Mouse (Mus musculus) embryonic facial prominence, embryonic 10.5 days (tissue): ENCODE measurements at regions not wholly inside any gene's neighbourhood (a gene's known extent, or its start where the extent isn't known, plus 50 kb on each side); places are given as distances from the start of the nearest gene placed in this dataset.

Experiments used
- DNase-seq: peaks from one replicate; pipeline ENCODE4 v3.0.0-alpha.2; 2017; ENCODE audit warnings: low spot score
- H3K27ac ChIP-seq: fragments of 300-500 bp; sonication (generic); replicated peaks from 2 replicates; pipeline ENCODE4 v1.5.1; 2016; ENCODE audit warnings: mild to moderate bottlenecking
- H3K27me3 ChIP-seq: fragments of 300-500 bp; sonication (generic); replicated peaks from 2 replicates; pipeline ENCODE4 v1.6.1; 2016; ENCODE audit warnings: low read depth, mild to moderate bottlenecking; ENCODE audit not compliant: poor library complexity, severe bottlenecking
- H3K36me3 ChIP-seq: fragments of 300-500 bp; sonication (generic); replicated peaks from 2 replicates; pipeline ENCODE4 v1.6.1; 2016; ENCODE audit warnings: mild to moderate bottlenecking, moderate library complexity
- H3K4me1 ChIP-seq: fragments of 300-500 bp; sonication (generic); 2 replicates; pipeline ENCODE4 v1.6.1; 2016
- H3K4me3 ChIP-seq: fragments of 300-500 bp; sonication (generic); 2 replicates; pipeline ENCODE4 v1.5.1; 2016; ENCODE audit warnings: mild to moderate bottlenecking, moderate library complexity
- H3K9me3 ChIP-seq: fragments of 300-500 bp; sonication (generic); 2 replicates; pipeline ENCODE4 v1.6.1; 2016; ENCODE audit warnings: mild to moderate bottlenecking
- WGBS: fragments of 180-500 bp; shearing (Covaris S2); methylation state at CpG from one replicate; pipeline ENCODE4 v1.1.7; 2016; 5-methylcytosine and 5-hydroxymethylcytosine counted together

DNA sequence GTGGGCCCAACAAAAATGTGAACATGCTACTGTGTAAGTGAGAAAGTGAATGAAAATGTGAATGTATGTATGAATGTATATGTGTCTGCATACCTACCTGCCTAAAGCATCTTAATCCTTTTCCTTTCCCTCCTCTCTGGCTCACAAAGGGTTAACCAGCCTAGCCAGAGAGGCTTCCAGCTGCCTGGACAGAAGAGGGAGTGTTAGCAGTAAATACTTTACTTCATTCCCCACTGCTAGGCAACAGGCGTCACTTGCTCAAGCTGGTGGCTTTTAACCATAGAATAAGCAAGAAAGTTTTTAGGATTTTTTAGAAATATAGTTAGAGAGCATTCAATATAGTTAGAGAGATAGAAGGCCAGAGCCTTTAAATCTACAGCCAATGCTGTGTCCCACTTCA is 363.6 kb downstream of the Rps24 start:
- Histone ChIP-seq H3K36me3 (no peaks in the 10 kb centered on the region), H3K4me3 (no peak overlapping the region), H3K4me1 (peaks cover 16% of the 10 kb centered on the region), H3K27ac (no peak overlapping the region), H3K9me3 (no peaks in the 10 kb centered on the region), H3K27me3 (no peaks in the 10 kb centered on the region)
- 11% methylated on average over 1 of the region's 1 CpGs for WGBS
- no peak for DNase-seq

DNA sequence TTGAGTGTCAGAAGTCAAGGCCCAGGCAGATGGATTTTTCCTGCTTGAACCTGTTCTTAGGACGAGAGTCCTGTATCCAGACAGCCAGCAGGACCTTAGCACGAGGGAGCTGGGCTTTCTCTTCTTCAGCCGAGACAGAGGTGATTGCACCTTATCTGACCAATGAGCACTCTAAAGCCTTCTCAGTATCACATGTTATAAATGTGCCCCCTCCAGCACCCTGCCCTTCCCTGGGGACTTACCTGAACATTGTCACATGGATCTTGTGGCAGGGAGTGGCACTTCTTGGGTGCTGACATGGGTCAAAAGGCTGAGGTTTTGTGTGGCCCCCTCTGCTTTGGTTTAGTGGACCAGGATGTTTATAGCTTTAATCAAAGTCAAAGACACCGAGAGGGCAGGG is 367.5 kb downstream of the Rps24 start:
- peaks cover 16% of the 10 kb centered on the region for H3K4me1 ChIP-seq
- no peak overlapping the region for H3K27ac ChIP-seq
- no peak for DNase-seq
- H3K27me3 ChIP-seq: no peaks in the 10 kb centered on the region
- H3K4me3 ChIP-seq: no peak overlapping the region
- H3K36me3 ChIP-seq: no peaks in the 10 kb centered on the region
- WGBS: 74% methylated on average over 4 of the region's 4 CpGs
- H3K9me3 ChIP-seq: no peaks in the 10 kb centered on the region

DNA sequence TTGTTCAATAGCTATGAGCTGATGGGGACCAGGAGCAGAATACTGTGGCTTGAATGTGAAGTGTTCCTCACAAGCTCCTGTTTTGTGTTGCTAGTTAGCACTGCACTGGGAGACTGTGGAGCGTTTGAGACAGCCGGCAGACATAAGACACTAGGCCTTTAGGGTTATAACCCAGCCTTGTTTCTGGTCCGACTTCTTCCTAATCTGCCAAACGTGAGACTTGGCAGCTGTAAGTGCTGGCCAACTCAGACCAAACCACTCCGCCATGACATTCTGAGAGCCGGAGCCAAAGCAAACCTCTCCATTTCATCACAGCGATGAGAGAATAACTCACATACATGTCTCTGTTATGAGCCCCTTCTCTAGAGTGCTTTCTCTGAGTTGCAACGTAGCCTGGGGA is 375.2 kb downstream of the Rps24 start:
- Histone ChIP-seq H3K4me1 (peaks cover 18% of the 10 kb centered on the region; the same call in 1 of the 2 replicates), H3K9me3 (no peaks in the 10 kb centered on the region), H3K4me3 (no peak overlapping the region), H3K36me3 (no peaks in the 10 kb centered on the region), H3K27me3 (peaks cover 12% of the 10 kb centered on the region; the same call in 1 of the 2 replicates), H3K27ac (no peak overlapping the region)
- no peak for DNase-seq
- WGBS: 86% methylated on average over 8 of the region's 8 CpGs

DNA sequence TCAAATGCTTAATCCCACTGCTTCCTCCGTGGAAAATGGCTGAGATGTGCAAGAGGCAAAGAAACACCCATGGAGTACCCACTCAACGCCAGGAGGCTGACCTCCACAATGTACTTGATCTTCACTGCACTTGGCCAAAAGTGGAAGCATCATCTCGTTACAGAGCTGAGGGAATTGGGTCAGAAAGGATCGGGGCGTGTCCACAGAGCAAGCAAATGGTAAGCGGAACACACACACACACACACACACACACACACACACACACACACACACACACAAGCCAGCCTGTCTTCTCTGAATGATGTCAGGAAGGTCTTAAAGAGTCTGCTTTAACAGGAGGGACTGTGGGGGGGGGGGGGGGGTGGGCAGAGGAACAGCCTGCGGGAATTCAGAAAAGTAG is 375.7 kb downstream of the Rps24 start:
- Histone ChIP-seq H3K4me1 (peaks cover 18% of the 10 kb centered on the region; the same call in 1 of the 2 replicates), H3K9me3 (no peaks in the 10 kb centered on the region), H3K36me3 (no peaks in the 10 kb centered on the region), H3K27ac (no peak overlapping the region; the same call in 1 of the 2 replicates), H3K4me3 (no peak overlapping the region), H3K27me3 (peaks cover 12% of the 10 kb centered on the region; the same call in 1 of the 2 replicates)
- 87% methylated on average over 7 of the region's 7 CpGs for WGBS
- DNase-seq: no peak

DNA sequence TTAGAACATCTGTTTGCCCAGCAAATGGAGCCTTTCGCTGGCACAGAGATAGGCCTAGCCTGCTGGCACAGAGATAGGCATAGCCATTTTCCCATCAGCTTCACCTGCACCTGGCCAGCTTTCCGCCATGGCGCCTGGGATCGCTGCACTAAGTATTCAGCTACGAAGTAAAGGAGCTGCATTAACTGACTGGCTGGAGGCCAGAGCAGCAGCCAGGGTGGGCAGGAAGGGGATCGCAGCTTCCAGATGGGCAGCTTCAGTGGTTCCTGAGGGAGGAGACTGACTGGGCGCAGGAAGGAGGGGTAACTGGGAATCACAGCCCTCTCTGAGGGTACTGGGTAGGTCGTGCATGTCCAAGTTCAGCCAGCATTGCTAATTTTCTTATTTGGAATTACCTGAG is 376.2 kb downstream of the Rps24 start:
- no peak for DNase-seq
- H3K27me3 ChIP-seq: peaks cover 12% of the 10 kb centered on the region; the same call in 1 of the 2 replicates
- no peak overlapping the region; the same call in 1 of the 2 replicates for H3K27ac ChIP-seq

DNA sequence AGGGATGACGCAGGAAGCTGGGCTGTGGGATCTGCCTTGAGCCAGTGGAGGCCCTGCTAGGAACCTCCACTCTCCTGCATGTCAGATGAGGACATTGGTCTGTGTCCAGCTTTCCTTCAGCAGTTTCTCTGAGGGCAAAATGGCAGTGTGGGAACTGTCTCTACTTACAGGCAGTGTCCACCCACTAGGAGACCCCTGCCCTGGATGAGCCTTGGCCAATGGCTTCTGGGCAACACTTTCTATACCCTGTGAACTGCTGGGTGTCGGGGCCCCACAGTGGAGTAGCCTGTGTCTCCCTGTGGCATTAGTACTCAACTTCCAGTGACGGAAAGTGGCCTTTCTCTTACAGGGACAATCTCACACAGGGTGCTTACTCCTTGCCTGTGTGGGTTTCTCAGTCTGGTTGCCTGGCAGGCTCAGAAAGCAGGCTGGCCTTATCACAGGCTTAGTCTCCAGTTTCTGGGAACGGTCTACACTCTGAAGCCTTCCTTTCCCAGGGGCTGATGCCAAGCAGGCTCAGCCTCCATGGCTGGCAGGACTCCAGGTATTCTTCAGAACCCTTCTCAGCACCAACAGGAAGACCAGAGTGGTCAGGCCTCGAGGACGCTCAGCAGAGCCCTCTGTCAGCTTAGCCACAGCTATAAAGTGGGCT is 378.8 kb downstream of the Rps24 start:
- no peak for DNase-seq
- Histone ChIP-seq H3K9me3 (no peaks in the 10 kb centered on the region), H3K27ac (peak overlapping the region; percentile 1; the same call in 1 of the 2 replicates), H3K36me3 (no peaks in the 10 kb centered on the region), H3K27me3 (peaks cover 6% of the 10 kb centered on the region; the same call in 1 of the 2 replicates), H3K4me1 (peaks cover 20% of the 10 kb centered on the region; the same call in 1 of the 2 replicates), H3K4me3 (no peak overlapping the region)
- 87% methylated on average over 6 of the region's 6 CpGs for WGBS

More for the DNA sequence above, 376.2 kb downstream of the Rps24 start:
- Histone ChIP-seq H3K36me3 (no peaks in the 10 kb centered on the region), H3K9me3 (no peaks in the 10 kb centered on the region), H3K4me1 (peaks cover 18% of the 10 kb centered on the region; the same call in 1 of the 2 replicates), H3K4me3 (no peak overlapping the region)
- 79% methylated on average over 8 of the region's 8 CpGs for WGBS

DNA sequence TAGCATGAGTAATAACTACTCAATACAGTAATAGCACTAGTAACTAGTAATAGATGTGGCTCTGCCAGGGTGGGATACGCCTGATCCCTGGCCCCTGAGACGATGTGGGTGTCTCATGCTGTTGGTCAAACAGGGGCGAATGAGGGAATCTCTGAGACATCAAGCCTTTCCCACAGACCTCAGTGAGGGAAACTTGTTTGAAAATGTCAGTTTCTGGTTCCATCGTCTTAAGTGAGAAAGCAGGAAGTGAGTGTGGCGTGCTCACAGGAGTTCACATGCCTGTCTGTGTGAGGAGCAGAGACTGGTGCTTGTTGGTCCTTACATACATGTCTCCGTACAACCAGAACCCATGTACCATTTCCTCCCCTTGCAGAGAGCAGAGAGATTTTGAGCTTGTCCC is 380.9 kb downstream of the Rps24 start:
- no peak overlapping the region for H3K4me3 ChIP-seq
- no peaks in the 10 kb centered on the region for H3K36me3 ChIP-seq
- H3K27ac ChIP-seq: peak overlapping the region; percentile 32; the same call in 1 of the 2 replicates
- peaks cover 5% of the 10 kb centered on the region; the same call in 1 of the 2 replicates for H3K27me3 ChIP-seq
- H3K9me3 ChIP-seq: no peaks in the 10 kb centered on the region
- 87% methylated on average over 6 of the region's 6 CpGs for WGBS
- peaks cover 23% of the 10 kb centered on the region; the same call in 1 of the 2 replicates for H3K4me1 ChIP-seq
- no peak for DNase-seq

DNA sequence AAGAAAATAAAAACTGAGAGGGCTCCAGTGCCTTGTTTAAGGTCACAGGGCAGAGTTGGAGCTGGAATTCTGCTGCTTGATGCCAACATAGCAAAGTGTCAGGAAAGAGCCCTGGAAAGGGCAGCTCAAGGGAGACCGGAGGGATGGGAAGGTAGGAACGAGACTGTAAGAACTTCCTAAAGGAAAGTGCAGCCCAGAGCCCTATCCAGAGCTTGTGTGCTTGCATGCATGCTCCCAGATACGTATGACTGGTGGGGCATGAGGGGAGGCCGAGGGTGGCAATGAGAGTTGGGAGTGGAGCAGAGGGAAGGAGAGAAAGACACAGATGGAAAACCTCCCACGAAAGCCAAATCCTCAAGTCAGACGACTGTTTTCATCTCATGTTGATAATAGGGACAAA is 381.8 kb downstream of the Rps24 start:
- H3K27me3 ChIP-seq: no peaks in the 10 kb centered on the region; the same call in 1 of the 2 replicates
- 87% methylated on average over 6 of the region's 6 CpGs for WGBS
- H3K9me3 ChIP-seq: no peaks in the 10 kb centered on the region
- no peak overlapping the region for H3K27ac ChIP-seq
- no peaks in the 10 kb centered on the region for H3K36me3 ChIP-seq
- peaks cover 23% of the 10 kb centered on the region; the same call in 1 of the 2 replicates for H3K4me1 ChIP-seq
- no peak overlapping the region for H3K4me3 ChIP-seq
- DNase-seq: peak; percentile 4

DNA sequence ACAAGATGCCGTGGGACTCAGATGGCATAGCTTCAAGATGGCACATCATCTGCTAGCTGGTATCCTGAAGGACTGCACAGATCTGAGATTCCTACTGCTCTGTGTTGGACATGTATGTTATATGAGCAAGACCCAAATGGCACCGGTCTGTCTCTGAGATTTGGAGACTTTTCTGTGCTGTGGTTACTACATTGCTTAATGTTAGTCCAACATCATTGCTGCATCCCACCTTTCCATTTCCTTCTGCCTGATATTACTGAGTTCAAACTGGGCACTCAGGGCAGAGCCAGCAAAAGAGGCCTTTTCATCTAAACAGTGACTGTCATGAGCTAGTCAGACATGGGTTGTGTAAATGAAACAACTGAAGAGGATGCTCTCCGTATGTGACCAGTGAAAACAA is 383.3 kb downstream of the Rps24 start:
- Histone ChIP-seq H3K27ac (no peak overlapping the region), H3K9me3 (no peaks in the 10 kb centered on the region), H3K36me3 (no peaks in the 10 kb centered on the region), H3K4me1 (peaks cover 15% of the 10 kb centered on the region; the same call in 1 of the 2 replicates), H3K4me3 (no peak overlapping the region), H3K27me3 (no peaks in the 10 kb centered on the region; the same call in 1 of the 2 replicates)
- DNase-seq: no peak
- 91% methylated on average over 3 of the region's 3 CpGs for WGBS

DNA sequence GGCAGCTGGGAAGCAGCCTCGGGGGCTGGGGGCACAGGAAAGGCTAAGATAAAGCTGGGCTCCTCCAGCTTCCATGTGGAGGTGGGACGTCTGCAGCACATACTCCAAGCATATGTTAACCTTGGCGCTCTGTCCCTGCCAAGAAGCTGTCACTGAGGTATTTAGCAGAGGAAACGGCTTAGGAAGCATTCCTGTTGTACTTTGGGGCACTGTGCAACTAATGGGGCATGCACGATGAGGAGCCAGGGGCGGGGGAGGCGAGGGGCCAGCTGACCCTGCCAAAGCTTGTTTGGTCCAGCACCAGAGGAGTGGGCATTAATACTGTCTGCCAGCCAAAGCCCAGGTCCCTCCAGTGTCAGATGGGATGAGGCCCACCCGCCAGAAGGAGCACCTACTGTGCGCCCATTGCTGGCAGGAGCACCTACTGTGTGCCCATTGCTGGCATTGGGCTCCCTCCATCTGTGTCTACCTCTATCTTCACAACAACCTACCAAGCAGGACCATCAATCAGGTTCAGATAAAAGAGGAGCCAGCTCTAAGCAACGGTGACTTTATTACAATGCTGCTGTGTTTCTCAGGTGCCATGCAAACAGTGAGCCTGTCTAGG is 384.6 kb downstream of the Rps24 start:
- Histone ChIP-seq H3K4me3 (no peak overlapping the region), H3K27me3 (no peaks in the 10 kb centered on the region; the same call in 1 of the 2 replicates), H3K27ac (no peak overlapping the region; the same call in 1 of the 2 replicates), H3K9me3 (no peaks in the 10 kb centered on the region), H3K4me1 (peaks cover 22% of the 10 kb centered on the region), H3K36me3 (no peaks in the 10 kb centered on the region)
- no peak for DNase-seq
- WGBS: 77% methylated on average over 10 of the region's 10 CpGs

DNA sequence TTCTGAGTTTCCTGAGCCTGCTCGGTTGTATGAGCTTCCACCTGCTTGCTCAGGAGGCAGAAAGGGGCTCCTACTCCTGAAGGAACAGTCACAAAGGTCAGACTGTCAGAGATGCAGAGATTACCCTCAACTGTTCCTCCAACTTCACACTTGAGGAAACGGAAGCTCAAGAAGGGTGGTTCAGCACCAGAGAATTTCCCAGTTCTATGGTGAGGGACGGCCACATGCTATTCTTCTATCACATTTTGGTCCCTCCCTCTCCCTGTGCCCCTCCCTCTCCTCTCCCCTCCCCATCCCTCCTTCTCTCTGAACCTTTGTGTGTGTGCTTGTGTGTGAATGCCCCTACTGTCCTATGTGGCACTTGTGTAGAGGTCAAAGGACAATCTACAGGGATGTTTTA is 386.0 kb downstream of the Rps24 start:
- no peaks in the 10 kb centered on the region; the same call in 1 of the 2 replicates for H3K27me3 ChIP-seq
- no peaks in the 10 kb centered on the region for H3K36me3 ChIP-seq
- H3K4me3 ChIP-seq: no peak overlapping the region
- no peaks in the 10 kb centered on the region for H3K9me3 ChIP-seq
- peaks cover 30% of the 10 kb centered on the region for H3K4me1 ChIP-seq
- 44% methylated on average over 3 of the region's 3 CpGs for WGBS
- no peak overlapping the region for H3K27ac ChIP-seq
- no peak for DNase-seq

DNA sequence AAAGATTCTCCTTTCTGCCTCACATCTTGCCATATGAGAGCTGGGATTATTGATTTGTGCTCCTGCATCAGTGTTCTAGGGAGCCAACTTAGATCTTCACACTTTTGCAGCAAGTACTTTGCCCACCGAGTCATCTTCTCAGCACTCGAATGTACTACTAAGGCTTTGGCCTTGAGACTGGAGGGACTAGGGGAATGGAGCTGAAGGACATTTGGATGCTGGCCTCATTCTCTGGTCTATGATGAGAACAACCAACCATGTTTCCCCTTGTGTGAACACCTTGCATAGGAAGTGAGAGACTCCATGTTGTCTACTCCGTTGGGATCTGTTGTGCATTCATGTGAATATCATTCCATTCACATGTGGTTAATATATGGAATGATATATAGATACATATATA is 386.5 kb downstream of the Rps24 start:
- DNase-seq: no peak
- 94% methylated on average over 3 of the region's 3 CpGs for WGBS

More for the DNA sequence above, 386.5 kb downstream of the Rps24 start:
- Histone ChIP-seq H3K4me3 (no peak overlapping the region), H3K27me3 (no peaks in the 10 kb centered on the region; the same call in 1 of the 2 replicates), H3K4me1 (peaks cover 28% of the 10 kb centered on the region), H3K36me3 (no peaks in the 10 kb centered on the region), H3K9me3 (no peaks in the 10 kb centered on the region), H3K27ac (no peak overlapping the region)
